Mouse (Mus musculus) ES-E14 (cell line): ENCODE measurements around the gene Acad11. TPM values are rescaled to one million over a fixed set of nuclear protein-coding genes. Genes with fewer than 3 reads are reported as not detected.

Experiments
- DNase-seq: peaks from one replicate; pipeline ENCODE4 v3.0.0-alpha.2; 2013; ENCODE audit warnings: low read depth, low spot score
- H3K27ac ChIP-seq: 2 replicates; pipeline ENCODE4 v1.5.1; 2012; ENCODE audit warnings: low read depth, mild to moderate bottlenecking, low read length, moderate library complexity, mixed read lengths; ENCODE audit not compliant: poor library complexity, insufficient read depth, severe bottlenecking
- H3K36me3 ChIP-seq: 2 replicates; pipeline ENCODE4 v1.6.1; 2012; ENCODE audit warnings: mild to moderate bottlenecking, low read length, moderate library complexity, mixed read lengths; ENCODE audit not compliant: control insufficient read depth, poor library complexity, insufficient read depth, severe bottlenecking
- H3K4me1 ChIP-seq, 2 experiments: fragments of 150-350 bp in 1 of 2; sonication (generic) in 1 of 2; 2 replicates each; pipeline ENCODE4 v1.6.1; 2012; ENCODE audit warnings: low read length in 2 of 2, mild to moderate bottlenecking in 1 of 2, mixed read lengths in 1 of 2; ENCODE audit not compliant: control insufficient read depth in 2 of 2, insufficient read depth in 2 of 2, poor library complexity in 1 of 2
- H3K4me3 ChIP-seq, 2 experiments: fragments of 150-350 bp in 1 of 2; sonication (generic) in 1 of 2; 2 replicates each; pipeline ENCODE4 v1.5.1; 2012; ENCODE audit warnings: low read length in 2 of 2, low read depth in 1 of 2, mild to moderate bottlenecking in 1 of 2, mixed read lengths in 1 of 2; ENCODE audit not compliant: insufficient read depth in 1 of 2, poor library complexity in 1 of 2, severe bottlenecking in 1 of 2
- H3K9ac ChIP-seq: 2 replicates; pipeline ENCODE4 v1.6.1; 2012; ENCODE audit warnings: low read depth, mild to moderate bottlenecking, low read length, mixed read lengths; ENCODE audit not compliant: poor library complexity, insufficient read depth, severe bottlenecking
- H3K9me3 ChIP-seq: fragments of 150-350 bp; sonication (generic); 2 replicates; pipeline ENCODE4 v1.6.1; 2012; ENCODE audit warnings: low read depth, mild to moderate bottlenecking, low read length; ENCODE audit not compliant: control insufficient read depth, insufficient read depth
- CHD2 ChIP-seq: IDR thresholded peaks from 2 replicates; pipeline ENCODE4 v1.6.1; 2014; ENCODE audit warnings: mild to moderate bottlenecking, low read depth, low read length, inconsistent platforms
- HCFC1 ChIP-seq: IDR thresholded peaks from 2 replicates; pipeline ENCODE4 v1.6.1; 2012; ENCODE audit warnings: low read length, inconsistent platforms, borderline replicate concordance; ENCODE audit not compliant: insufficient read depth
- MAFK ChIP-seq: IDR thresholded peaks from 2 replicates; pipeline ENCODE4 v1.6.1; 2014; ENCODE audit warnings: mild to moderate bottlenecking, low read depth, low read length, inconsistent platforms; ENCODE audit not compliant: insufficient read depth
- ZC3H11A ChIP-seq: IDR thresholded peaks from 2 replicates; pipeline ENCODE4 v1.6.1; 2012; ENCODE audit warnings: low read depth, mild to moderate bottlenecking, inconsistent platforms, low read length, borderline replicate concordance
- ZNF384 ChIP-seq: IDR thresholded peaks from 2 replicates; pipeline ENCODE4 v1.6.1; 2012; ENCODE audit warnings: low read depth, low read length, inconsistent platforms
- in situ Hi-C, 2 experiments: fragments of 600-800 bp; cut with MboI; formaldehyde crosslinking; loops; one replicate each; pipeline ENCODE4 v1.15.1; 2025; ENCODE audit warnings: low sequenced_read_pairs in 2 of 2, inconsistent platforms in 1 of 2; ENCODE audit not compliant: unreplicated experiment in 2 of 2
- total RNA-seq: library from RNA; depleted of rRNA; stranded (reverse); fragments of 300-350 nt; gene quantifications from 2 replicates; pipeline ENCODE4 v1.2.3, GENCODE M21; 2012

Gene Acad11
- total RNA-seq, 1 experiment: 22.4 TPM

DNA sequence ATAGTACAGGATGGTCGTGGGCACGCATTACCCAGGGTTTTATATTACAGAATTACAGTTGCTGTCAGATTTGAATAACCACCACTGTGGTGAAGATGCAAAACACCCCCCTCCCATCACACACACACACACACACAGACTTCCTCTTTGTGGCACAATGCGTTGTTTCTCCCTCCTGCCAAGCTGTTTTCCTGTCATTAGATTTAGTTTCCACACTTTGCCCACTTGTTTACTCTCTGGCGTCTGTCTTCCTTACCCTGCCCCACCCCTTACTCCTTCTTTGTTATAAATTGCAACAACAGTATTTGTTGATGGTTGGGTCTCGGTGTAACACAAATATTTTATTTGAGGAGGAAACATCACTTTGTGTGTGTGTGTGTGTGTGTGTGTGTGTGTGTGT is 35.1 kb downstream of the Acad11 start:
- DNase-seq: no peak
- in situ Hi-C loops: no loop called here
- TF ChIP-seq ZC3H11A (no peak), HCFC1 (no peak), CHD2 (no peak), MAFK (no peak), ZNF384 (no peak)

GRCm38 (mm10) chr9:104099060-104099459 is 35.9 kb downstream of the Acad11 start:
- peaks cover 7 to 22% of the 10 kb centered on the region in 2 experiments; a peak in 3 of 4 replicates for H3K4me1 ChIP-seq
- peak overlapping the region; percentile 11 to 57; a peak in 3 of 4 replicates for H3K4me3 ChIP-seq
- in situ Hi-C loops: no loop called here
- H3K9ac ChIP-seq: peak overlapping the region; percentile 21; the same call in 1 of the 2 replicates
- DNase-seq: peak; percentile 68
- TF ChIP-seq HCFC1 (no peak), ZNF384 (0 out of 2 replicates have a peak, but pooled peaks have one; percentile 13), MAFK (no peak), ZC3H11A (no peak), CHD2 (peak; percentile 97)
- H3K27ac ChIP-seq: no peak overlapping the region
- H3K36me3 ChIP-seq: no peaks in the 10 kb centered on the region
- H3K9me3 ChIP-seq: no peaks in the 10 kb centered on the region

More for the DNA sequence above, 35.1 kb downstream of the Acad11 start:
- H3K4me3 ChIP-seq: no peak overlapping the region
- no peak overlapping the region for H3K9ac ChIP-seq
- H3K4me1 ChIP-seq: peaks cover 4 to 19% of the 10 kb centered on the region in 2 experiments; a peak in 3 of 4 replicates
- no peak overlapping the region for H3K27ac ChIP-seq
- H3K36me3 ChIP-seq: no peaks in the 10 kb centered on the region
- no peaks in the 10 kb centered on the region for H3K9me3 ChIP-seq

GRCm38 (mm10) chr9:104100822-104101221 is 37.6 kb downstream of the Acad11 start:
- no peak for TF ChIP-seq CHD2
- no peak for TF ChIP-seq HCFC1
- TF ChIP-seq MAFK: no peak
- no peak for TF ChIP-seq ZNF384
- no peak for TF ChIP-seq ZC3H11A
- Histone ChIP-seq H3K36me3 (no peaks in the 10 kb centered on the region), H3K27ac (no peak overlapping the region), H3K4me3 (no peak overlapping the region), H3K9me3 (no peaks in the 10 kb centered on the region), H3K9ac (peak overlapping the region; percentile 26), H3K4me1 (peaks cover 11 to 22% of the 10 kb centered on the region in 2 experiments)
- in situ Hi-C loops: no loop called here
- no peak for DNase-seq

GRCm38 (mm10) chr9:104101458-104101857 is 38.3 kb downstream of the Acad11 start:
- H3K27ac ChIP-seq: no peak overlapping the region
- no peaks in the 10 kb centered on the region for H3K36me3 ChIP-seq
- H3K4me1 ChIP-seq: peaks cover 11 to 22% of the 10 kb centered on the region in 2 experiments
- no peak overlapping the region for H3K4me3 ChIP-seq
- in situ Hi-C loops: no loop called here
- DNase-seq: no peak
- TF ChIP-seq CHD2: no peak
- TF ChIP-seq ZC3H11A: no peak
- TF ChIP-seq MAFK: no peak
- TF ChIP-seq HCFC1: no peak
- no peak for TF ChIP-seq ZNF384
- H3K9me3 ChIP-seq: no peaks in the 10 kb centered on the region
- H3K9ac ChIP-seq: no peak overlapping the region

GRCm38 (mm10) chr9:104102301-104102700 is 39.1 kb downstream of the Acad11 start:
- H3K27ac ChIP-seq: peak overlapping the region; percentile 35; the same call in 1 of the 2 replicates
- H3K36me3 ChIP-seq: no peaks in the 10 kb centered on the region
- H3K9ac ChIP-seq: no peak overlapping the region
- no peak for TF ChIP-seq CHD2
- no peak for TF ChIP-seq ZC3H11A
- no peak for TF ChIP-seq HCFC1
- no peak for TF ChIP-seq ZNF384
- TF ChIP-seq MAFK: no peak
- no peak for DNase-seq
- no peaks in the 10 kb centered on the region for H3K9me3 ChIP-seq
- no peak overlapping the region for H3K4me3 ChIP-seq
- H3K4me1 ChIP-seq: peaks cover 11 to 22% of the 10 kb centered on the region in 2 experiments
- in situ Hi-C loops: no loop called here
